Mouse (Mus musculus): ENCODE results near the gene Tlr9.
A peak's percentile ranks its signal among the peaks of the same experiment; 100 is the strongest.

Tlr9 gene

GRCm38 (mm10) chr9:106203990-106204851 is 18.2 kb upstream of the Tlr9 start:
- DNase-seq = peak; percentile 39 to 49

- no peak for DNase-seq
Measured at GRCm38 (mm10) chr9:106205713-106206290, 16.6 kb upstream of the Tlr9 start.

GRCm38 (mm10) chr9:106206515-106206914 is 15.9 kb upstream of the Tlr9 start:
- DNase-seq = no peak

GRCm38 (mm10) chr9:106208181-106208580 is 14.2 kb upstream of the Tlr9 start:
- no peak for DNase-seq

GRCm38 (mm10) chr9:106209954-106210353 is 12.4 kb upstream of the Tlr9 start:
- no peak for DNase-seq

- DNase-seq = no peak
Measured at GRCm38 (mm10) chr9:106210853-106211609, 11.4 kb upstream of the Tlr9 start.

GRCm38 (mm10) chr9:106211680-106212593 is 10.5 kb upstream of the Tlr9 start:
- peak; percentile 92 to 93 for DNase-seq

- no peak for DNase-seq
Measured at GRCm38 (mm10) chr9:106212594-106212981, 9.8 kb upstream of the Tlr9 start.

- no peak for DNase-seq
Measured at GRCm38 (mm10) chr9:106215341-106216125, 6.9 kb upstream of the Tlr9 start.

- no peak for DNase-seq
Measured at GRCm38 (mm10) chr9:106216971-106217370, 5.4 kb upstream of the Tlr9 start.

GRCm38 (mm10) chr9:106220894-106221523 is 1.4 kb upstream of the Tlr9 start:
- no peak for DNase-seq

- peak; percentile 58 to 59 for DNase-seq
Measured at GRCm38 (mm10) chr9:106222994-106223393, 596 bp downstream of the Tlr9 start.

- no peak for DNase-seq
Measured at GRCm38 (mm10) chr9:106225469-106226150, 3.2 kb downstream of the Tlr9 start.

- DNase-seq = peak in 1 of 2 experiments; percentile 43
Measured at GRCm38 (mm10) chr9:106226151-106226682, 3.8 kb downstream of the Tlr9 start.

- no peak for DNase-seq
Measured at GRCm38 (mm10) chr9:106227790-106228429, 5.5 kb downstream of the Tlr9 start.

GRCm38 (mm10) chr9:106230051-106230733 is 7.8 kb downstream of the Tlr9 start:
- peak; percentile 74 for DNase-seq

- DNase-seq = peak in 1 of 2 experiments; percentile 44
Measured at GRCm38 (mm10) chr9:106230734-106231106, 8.3 kb downstream of the Tlr9 start.

- DNase-seq = no peak
Measured at GRCm38 (mm10) chr9:106231220-106231619, 8.8 kb downstream of the Tlr9 start.

GRCm38 (mm10) chr9:106231816-106232215 is 9.4 kb downstream of the Tlr9 start:
- DNase-seq = no peak

Measured in B cell, adult 2 months (primary cell).